Mouse (Mus musculus) c-Kit-positive CD71-positive TER-119-positive erythroid progenitor cells, embryonic 14.5 days (primary cell): ENCODE results near the gene Hdac4.

ENCODE experiments used
- DNase-seq: peaks from one replicate; pipeline ENCODE4 v3.0.0-alpha.2; 2013; ENCODE audit warnings: low spot score

Gene Hdac4

DNA sequence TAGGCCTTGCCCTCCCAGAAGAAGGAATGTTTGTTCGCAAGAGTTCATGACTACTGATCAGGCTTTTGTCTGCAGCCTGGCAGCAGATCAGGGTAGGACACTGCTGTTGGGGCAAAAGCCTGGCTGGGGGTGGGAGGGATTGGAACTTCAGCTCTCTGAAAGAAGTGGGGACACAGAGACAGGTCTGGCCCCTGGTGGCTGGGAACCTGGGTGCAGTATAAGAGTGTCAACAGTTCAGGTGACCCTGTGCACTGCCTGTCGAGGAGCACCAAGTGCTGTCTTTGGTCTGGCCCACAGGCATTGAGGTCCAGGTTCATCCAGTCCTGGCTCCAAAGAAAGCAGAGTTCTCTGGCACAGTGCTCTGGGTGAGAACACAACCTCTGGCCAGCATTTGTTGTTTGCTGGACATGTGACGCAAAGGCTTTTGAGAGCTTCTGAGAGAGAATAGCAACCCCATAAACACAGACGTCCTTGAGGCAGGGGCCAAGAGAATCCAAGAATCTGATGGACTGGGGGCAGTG is 95.1 kb downstream of the Hdac4 start:
- DNase-seq: no peak

DNA sequence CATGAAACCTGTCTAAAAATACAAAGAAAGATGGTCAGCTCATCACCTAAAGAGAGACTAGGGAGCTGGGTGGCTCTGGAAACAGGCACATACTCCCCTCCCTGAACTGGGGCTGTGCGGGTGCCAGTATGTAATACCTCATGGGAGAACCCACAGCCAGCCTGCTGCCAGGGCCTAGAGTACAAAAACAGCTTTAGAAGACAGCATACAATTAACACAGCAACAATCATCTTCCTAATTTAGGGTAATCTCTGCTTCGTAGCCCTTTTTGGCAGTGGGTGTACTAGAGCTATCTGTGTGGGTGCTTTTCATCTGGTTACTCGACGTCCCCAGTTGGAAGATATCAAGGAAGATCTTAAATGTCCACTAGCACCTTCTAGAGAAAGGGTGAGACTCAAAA is 95.5 kb downstream of the Hdac4 start:
- no peak for DNase-seq

DNA sequence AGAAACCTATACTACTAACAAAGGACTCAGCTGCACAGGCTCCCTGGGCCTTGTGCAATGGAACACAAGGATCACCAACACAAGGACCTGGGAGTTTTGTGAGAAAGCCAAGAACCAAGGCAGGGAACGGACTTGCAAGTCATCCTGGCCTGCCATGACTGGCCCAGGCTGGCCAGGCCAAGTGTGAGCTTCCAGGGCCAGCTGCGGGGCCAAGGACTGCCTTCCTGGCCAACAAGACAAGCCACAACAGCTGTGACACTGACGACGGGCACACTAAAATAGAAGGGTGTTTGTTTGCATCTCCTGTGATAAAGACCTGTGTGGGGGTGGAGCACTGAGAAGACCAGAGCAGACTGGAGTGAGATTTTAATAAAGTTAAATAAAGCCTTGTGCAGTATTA is 96.0 kb downstream of the Hdac4 start:
- DNase-seq: no peak

DNA sequence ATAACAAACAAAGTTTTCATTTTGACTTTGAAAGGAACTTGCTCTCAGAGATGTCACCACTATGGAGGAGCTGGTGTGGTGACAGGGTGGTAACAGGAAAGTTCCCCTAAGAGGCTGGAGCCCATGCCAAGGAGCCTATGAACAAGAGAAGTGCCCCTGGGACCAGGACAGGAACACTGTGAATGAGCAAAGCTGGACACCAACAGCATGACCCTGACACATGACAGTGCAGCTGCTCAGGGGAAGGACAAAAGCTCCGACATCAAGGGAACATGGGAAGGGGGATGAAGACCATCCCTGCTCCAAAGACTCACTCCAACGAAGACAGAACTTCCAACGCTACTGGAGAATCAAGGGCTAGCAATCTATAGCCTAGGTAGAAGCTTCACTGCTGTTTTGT is 97.0 kb downstream of the Hdac4 start:
- no peak for DNase-seq

DNA sequence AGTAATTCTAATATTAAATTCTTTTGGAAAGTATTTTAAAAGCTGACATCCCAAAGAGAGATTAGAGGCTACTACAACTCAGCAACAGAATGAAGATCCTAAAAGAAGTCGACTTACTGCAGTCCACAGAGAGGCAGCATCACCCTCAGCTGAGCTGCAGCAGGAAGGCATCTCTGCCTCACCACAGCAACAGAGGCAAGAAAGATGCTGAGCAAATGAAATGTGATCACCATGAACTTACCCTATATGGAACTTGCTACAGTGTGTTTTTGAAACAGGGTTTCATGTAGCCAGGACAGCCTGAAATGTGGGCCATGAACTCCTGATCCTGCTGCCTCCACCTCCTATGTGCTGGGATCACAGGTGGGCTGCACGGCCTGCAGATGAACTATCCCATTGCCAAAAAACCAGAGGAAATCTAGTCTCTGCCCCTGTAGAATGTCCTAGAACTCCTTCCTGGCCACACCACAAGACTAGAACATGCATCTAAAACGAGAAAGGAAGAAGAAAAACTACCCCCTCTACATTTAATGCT is 98.4 kb downstream of the Hdac4 start:
- no peak for DNase-seq

DNA sequence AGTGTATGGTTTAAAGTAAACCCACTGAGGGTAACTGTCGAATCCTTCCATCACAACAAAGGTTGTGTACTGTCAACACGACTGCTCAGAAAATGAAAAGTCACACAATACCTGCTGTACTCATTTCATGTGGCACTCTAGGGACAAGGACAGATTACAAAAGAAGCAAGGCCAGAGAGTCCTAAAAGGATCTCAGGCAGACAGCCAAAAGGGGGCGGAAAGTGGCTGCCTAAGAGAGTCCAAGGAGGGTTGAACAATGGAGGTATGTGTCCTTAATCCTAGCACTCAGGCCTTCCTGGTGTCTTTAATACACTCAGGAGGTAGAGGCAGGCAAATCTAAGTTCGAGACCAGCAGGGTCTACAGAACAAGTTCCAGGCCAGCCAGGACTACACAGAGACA is 103.2 kb downstream of the Hdac4 start:
- no peak for DNase-seq

DNA sequence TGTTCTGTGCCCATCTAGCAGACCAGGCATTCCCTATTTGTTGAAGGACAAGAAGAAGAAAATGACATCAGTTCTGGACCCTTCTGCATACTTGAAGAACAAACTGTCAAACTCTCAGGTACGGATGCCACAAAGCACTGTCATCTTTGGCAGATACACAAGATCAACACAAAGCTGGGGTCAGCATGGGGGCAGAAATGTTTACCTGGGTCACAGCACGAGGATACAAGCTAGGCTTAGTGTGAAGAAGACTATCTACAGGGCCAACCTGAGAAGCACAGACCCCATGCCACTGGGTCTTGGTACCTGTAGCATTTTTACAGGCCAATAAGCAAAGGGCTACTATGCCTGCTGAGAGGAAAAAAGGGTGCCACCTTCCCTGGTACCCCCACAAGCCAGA is 107.7 kb downstream of the Hdac4 start:
- no peak for DNase-seq

DNA sequence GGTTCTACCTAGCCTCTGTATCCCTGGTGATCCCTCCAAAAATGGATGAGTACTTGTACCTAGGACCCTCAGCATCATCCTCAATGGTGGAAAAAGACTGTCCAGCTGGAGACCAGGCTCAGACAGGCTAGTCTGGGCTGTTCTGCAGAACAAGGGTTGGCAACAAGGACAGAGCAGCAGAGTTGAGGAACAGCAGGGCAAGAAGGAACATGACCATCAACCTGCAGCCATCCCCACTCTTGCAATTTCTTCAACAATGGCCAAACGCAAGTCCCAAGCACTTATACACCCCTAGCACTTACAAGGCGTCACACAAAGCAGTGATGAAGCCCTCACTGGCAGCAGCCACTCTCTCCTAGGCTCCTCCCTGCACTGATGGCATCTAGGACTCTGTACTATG is 108.2 kb downstream of the Hdac4 start:
- no peak for DNase-seq

DNA sequence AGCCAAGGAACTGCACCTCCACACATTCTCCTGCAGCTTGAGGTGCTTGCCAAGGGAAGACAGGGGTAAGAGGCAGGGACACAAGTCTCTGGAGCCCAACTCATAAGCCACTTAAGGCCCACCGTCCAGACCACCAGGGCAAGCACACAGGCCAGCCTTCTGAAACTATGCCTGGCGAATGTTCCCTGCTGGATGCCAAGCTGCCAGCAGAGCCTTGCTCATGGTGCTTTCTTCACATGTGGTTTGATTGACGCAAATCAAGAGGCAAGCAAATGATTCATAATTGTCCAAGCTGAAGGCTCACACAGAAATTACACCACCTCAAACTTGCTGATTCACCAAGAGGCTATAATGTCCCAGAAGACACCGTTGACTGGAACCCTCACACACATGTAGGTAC is 108.7 kb downstream of the Hdac4 start:
- no peak for DNase-seq

DNA sequence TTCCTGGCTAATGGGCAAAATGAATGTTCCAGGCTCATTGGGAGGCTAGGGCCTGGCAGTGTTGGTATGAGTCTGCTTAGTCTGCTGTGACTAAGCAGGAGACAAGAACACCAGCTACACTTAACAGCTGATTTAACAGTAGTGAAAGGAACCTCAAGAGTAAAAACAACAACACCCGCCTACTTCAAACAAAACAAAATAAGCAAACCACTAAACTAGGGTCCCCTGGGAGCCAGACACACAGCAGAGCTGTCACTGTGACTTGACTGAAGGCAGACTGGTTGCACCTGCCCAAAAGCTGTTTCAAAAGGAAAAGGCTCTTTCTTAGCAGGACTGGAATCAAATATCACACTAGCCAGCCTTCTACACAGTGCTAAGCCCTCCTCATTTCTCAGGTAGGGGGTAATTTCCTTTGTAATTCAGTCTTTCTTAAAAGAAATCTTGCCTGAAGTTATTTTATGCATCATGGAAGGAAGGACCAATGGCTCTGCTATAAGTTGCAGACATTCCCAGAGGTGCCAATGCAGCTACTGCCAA is 109.2 kb downstream of the Hdac4 start:
- no peak for DNase-seq

DNA sequence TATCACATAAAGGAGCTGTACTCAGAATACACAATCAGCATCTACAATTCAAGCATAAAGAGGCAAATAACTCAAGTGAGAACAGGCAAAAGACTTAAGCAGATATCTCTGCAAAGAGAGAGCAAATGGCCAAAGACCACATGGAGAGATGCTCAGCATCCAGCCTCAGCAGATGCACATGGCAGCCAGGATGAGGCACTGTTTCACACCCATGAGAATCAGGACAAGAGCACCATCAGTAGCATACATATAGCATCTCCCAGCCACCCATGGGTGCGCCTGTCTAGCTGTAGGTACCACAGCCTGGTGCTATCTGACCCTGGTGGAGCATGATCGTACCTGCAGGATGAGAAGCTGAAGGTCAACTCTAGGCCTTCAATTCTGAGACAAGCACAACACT is 110.8 kb downstream of the Hdac4 start:
- no peak for DNase-seq

DNA sequence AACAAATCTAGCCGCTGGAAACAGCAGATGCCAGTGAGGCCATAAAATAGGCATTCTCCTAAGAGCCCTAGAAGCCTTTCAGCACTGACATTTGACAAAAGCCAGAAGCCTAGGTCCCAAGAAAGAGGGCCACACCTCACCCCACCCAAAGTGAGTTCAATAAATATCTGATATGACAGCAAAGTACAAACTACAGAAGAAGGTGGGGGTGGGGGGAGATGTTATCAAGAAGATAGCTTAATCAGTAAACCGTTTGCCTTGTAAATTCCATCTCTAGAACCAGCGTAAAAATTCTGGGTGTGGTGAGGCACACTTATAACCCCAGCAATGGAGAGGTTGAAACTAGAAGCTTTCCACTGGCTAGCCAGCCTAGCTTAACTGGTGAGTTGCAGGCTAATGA is 111.5 kb downstream of the Hdac4 start:
- no peak for DNase-seq

DNA sequence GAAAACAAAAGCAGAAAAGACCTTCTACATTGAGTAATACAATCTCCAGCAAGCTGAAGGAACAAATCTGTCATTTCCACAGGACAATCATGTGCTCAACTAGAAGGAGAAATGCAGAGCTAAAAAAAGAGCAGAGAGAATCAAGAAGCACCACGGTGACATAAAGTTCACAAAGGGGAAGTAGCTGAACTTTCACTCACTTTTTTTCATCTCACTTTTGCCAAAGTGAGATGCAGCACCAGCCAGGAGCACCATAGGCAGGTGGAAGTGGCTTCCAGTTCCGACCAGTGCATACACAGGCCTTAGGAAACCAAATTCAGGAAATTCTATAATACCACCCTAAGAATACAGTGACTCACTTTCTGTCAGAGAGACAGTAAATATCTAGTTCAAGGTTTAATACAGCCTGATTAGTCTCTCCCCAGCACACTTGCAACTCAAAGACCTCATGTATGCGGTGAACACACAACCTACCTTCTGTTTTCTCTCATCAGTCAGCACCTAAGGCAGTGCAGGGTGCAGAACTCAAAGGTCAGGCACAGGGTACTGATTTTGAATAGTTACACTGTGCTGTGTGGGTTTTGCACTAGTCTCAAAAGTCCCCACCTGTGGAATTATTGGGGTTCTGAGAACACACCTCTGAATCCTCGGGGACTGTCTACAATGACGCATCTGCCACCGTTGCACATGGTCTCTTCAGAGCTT is 112.5 kb downstream of the Hdac4 start:
- DNase-seq: no peak

DNA sequence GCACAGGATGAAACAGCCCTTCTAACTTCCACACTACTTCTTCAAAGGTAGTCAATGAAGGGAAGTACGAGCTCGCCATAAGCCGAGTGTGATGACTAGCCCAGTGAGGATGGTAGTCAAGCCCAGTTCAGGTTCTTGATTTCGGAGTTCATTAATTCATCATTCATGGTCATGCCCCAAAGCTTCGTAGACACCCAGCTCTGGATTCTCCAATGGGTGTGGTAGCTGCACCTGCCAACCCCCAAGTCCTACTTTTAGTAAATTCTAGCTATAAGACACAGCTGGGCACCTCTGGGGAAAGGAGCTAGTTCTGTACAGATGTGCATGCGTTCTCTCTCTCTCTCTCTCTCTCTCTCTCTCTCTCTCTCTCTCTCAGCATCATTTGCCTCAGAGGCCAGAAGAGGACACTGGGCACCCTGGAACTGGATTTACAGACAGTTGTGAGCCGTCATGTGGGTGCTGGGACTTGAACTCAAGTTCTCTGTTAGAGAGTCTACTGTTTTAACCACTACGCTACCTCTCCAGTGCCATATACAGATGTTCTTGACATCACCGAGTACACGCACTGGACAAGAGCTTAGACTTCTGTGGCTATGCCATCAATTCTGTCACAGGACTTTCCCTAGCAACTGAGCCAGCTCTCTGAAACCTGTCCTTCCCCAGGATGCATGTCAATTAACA is 113.2 kb downstream of the Hdac4 start:
- no peak for DNase-seq

DNA sequence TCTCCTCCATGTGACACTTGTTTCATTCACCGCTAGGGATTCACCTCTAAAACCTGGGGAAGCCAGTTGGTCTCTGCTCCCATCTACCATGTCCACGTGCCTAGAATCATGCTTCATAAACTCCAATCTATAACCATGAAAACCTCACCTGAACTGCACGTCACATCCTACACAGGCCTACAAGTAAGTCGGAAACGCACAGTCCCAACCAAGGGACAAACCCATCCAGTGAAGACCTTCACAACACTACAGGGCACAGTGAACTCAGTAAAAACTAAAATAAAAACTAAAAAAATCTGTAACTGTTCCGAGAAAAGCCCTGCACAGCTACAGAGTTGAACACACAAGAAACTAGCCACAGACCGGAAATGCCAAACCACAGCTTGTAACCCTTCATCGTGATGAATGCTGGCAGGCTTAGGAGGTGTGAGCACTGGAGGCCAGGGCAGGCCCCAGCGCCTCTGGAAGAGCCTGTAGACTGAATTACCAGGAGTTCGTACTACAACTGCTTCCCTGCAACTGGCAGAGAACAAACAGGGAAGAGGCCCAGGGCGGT is 115.4 kb downstream of the Hdac4 start:
- DNase-seq: no peak

DNA sequence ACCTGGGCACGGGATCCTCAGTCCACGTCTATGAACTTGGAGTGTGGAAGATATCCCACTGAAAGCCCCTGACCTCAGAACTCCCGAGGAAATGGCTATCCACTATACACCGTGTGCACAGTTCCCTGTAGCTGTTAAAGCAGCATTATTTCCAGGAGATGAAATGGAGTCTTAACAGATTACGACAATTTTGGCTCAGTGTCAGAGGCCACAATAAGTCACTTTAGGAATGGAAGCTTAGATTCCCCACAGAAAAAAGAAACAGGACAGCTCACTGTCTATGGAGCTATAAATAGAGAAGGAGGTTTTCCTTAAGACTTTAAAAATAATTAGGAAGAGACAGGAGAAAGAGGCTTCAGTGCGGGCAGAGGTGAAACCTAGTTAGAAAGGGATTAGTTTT is 120.2 kb downstream of the Hdac4 start:
- no peak for DNase-seq

DNA sequence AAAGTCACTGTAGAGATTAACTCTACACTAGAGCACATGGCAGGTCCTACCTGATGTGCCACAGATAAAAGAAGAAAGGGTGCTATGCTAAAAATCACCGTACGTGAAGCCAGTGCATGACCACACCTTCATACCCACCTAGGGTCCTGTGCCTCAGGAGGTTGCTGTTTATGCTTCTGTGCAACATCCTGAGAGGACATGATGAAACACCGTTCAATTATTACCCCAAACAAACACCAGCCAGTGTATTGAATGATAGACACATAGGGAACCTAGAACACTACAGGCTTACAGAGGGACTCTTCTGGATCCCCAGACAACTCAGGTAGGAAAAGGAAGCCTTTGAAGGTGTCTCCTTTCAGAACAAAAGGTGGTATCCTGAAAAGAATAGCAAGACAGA is 120.8 kb downstream of the Hdac4 start:
- DNase-seq: no peak

DNA sequence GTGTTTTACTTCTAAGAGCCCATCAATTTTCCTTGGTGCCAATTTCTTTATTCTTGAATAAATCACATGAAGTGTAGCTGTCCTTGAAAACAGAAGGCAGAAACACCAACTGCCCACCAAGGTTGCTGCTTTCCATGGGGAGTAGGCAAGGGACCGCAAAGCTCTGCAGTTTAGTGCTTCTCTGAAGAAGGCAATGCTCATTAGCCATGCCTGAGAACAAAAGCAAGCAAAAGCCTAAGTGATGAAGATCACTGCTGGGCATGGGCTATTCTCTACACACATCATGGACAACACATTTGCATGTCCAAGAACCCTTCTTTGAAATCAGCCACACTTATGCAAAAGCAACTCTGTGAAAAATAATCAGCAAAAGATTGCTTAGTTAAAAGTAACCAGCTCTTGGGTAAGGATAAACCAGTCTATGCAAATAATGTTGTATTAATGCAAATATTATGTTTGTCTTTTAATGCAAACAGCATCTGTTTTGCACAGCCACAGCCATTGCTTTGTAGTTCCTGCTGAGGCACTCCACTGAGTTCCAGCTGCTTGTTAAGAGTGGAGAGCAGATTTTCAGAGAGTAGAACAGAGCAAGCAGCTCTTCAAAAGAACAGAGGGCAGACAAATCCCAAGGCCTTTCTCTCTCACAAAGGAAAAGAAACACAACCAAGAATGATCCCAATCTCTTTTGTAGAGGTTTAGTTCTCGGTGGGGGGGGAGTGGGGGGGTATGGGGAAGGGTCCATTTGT is 125.4 kb downstream of the Hdac4 start:
- no peak for DNase-seq

DNA sequence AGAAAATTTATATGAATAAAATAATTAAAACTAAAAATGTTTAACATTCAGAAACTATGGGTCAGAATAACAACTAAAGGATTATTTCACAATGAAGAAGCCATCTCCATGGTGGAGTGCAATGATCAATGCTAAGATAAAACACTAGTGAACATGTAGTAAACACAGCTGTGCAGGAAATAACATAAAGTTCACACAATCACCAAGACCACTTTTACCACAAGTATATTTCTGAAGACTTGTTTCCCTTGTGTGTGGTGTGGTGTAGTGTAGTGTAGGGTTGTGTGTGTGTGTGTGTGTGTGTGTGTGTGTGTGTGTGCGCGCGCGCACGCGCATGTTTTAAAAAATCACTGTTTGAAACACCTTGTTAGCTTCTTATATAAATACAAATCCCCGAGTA is 126.0 kb downstream of the Hdac4 start:
- no peak for DNase-seq

DNA sequence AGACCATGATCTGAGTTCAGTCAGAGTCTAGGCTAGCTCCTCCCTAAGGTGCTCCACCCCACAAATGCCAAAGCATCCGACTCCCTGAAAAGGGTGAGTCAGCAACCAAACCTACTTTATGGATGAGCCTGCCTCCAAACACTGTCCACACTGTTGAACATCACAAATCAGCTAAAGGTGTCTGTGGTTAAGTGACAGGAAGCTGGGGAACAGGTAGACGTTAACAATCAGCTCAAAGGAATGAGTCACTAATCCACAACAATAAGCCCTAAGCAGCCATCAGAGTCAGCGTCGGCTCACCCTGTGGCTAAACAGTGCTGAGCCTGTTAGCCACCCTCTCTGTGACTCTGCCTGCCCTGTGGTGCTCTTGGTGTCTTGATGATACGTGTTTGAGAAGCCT is 131.2 kb downstream of the Hdac4 start:
- no peak for DNase-seq

DNA sequence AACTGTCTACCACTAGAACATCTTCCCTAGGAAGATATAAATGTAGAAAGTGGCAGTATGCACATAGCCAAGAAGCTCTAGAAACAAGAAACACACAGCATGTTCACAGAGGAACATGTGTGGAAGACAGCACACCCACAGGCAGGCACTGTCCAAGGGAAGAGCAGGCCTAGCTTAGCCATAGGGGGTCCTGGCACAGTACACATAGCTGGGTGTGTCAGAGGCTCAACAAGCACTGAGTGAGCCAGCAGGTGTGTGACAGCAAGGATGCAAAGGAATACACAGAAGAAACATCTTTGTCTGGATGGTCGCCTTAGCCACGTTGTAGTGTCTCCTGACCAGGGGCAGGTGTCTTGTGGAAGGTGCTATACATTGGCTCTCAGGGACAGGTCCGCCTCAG is 132.2 kb downstream of the Hdac4 start:
- no peak for DNase-seq
